ENCODE assay signal across 8 mouse cellular contexts in genomic region chr12:112594989-112595388, GRCm38 (mm10). TPM values are rescaled to one million over a fixed set of nuclear protein-coding genes. Genes with fewer than 3 reads are reported as not detected.
DNase-seq lines count a peak whose midpoint lies in the region; ATAC-seq and TF ChIP-seq lines count a peak whose summit lies in the region.

No protein-coding gene starts in this region.

- H3K4me1 ChIP-seq in hindbrain, embryonic 13.5 days (replicated peaks) = peaks cover 32% of the 10 kb centered on the region
- no peaks in the 10 kb centered on the region for H3K4me1 ChIP-seq in hindbrain, embryonic 11.5 days (replicated peaks; ENCODE audit: control insufficient read depth, insufficient read depth, low read length)
- H3K4me1 ChIP-seq in bone marrow macrophage, adult 2 months (ENCODE audit: control insufficient read depth, insufficient read depth, low read length) = peaks cover 73% of the 10 kb centered on the region
- H3K4me1 ChIP-seq in neural tube, embryonic 13.5 days (replicated peaks) = peaks cover 41% of the 10 kb centered on the region

- no peaks in the 10 kb centered on the region for H3K9me3 ChIP-seq in hindbrain, embryonic 13.5 days
- no peaks in the 10 kb centered on the region for H3K9me3 ChIP-seq in hindbrain, embryonic 11.5 days (ENCODE audit: control insufficient read depth, low read length)
- no peaks in the 10 kb centered on the region for H3K9me3 ChIP-seq in neural tube, embryonic 13.5 days

- TF ChIP-seq POLR2A in bone marrow macrophage, adult 2 months (IDR thresholded peaks at IDR 0.05; ENCODE audit: borderline replicate concordance, low read depth, low read length) = no peak

- H3K9ac ChIP-seq in hindbrain, embryonic 13.5 days = no peak overlapping the region
- H3K9ac ChIP-seq in hindbrain, embryonic 11.5 days (ENCODE audit: low read depth, low read length) = no peak overlapping the region
- no peak overlapping the region for H3K9ac ChIP-seq in neural tube, embryonic 13.5 days

- no peak overlapping the region for H3K4me3 ChIP-seq in hindbrain, embryonic 13.5 days
- no peak overlapping the region for H3K4me3 ChIP-seq in hindbrain, embryonic 11.5 days (ENCODE audit: low read depth, low read length)
- no peak overlapping the region for H3K4me3 ChIP-seq in bone marrow macrophage, adult 2 months (ENCODE audit: insufficient read depth, low read length)
- no peak overlapping the region for H3K4me3 ChIP-seq in neural tube, embryonic 13.5 days

- TF ChIP-seq CTCF in bone marrow macrophage, adult 2 months (IDR thresholded peaks at IDR 0.05; ENCODE audit: low read depth, low read length) = no peak

- 39% methylated on average over 4 of the region's 4 CpGs for WGBS in hindbrain, embryonic 13.5 days
- WGBS in hindbrain, embryonic 11.5 days = 60% methylated on average over 4 of the region's 4 CpGs
- WGBS in neural tube, embryonic 13.5 days = 45% methylated on average over 4 of the region's 4 CpGs

- H3K27ac ChIP-seq in hindbrain, embryonic 13.5 days = 0 out of 2 replicates have a peak overlapping the region, but pooled peaks have one; percentile 2
- no peak overlapping the region for H3K27ac ChIP-seq in hindbrain, embryonic 11.5 days (ENCODE audit: low read depth, low read length)
- H3K27ac ChIP-seq in bone marrow macrophage, adult 2 months (ENCODE audit: insufficient read depth, low read depth, low read length) = peak overlapping the region; percentile 86
- H3K27ac ChIP-seq in neural tube, embryonic 13.5 days (replicated peaks) = peak overlapping the region; percentile 59

- DNase-seq in hindbrain, embryonic 11.5 days (ENCODE audit: low spot score) = no peak
- no peak for DNase-seq in c-Kit-positive CD71-positive TER-119-positive erythroid progenitor cells, embryonic 14.5 days (ENCODE audit: low spot score)
- no peak for DNase-seq in urinary bladder, postnatal 25 days (ENCODE audit: low spot score)

- no peaks in the 10 kb centered on the region for H3K36me3 ChIP-seq in hindbrain, embryonic 13.5 days
- H3K36me3 ChIP-seq in hindbrain, embryonic 11.5 days (ENCODE audit: control insufficient read depth, insufficient read depth, low read length) = no peaks in the 10 kb centered on the region
- no peaks in the 10 kb centered on the region for H3K36me3 ChIP-seq in neural tube, embryonic 13.5 days

- ATAC-seq in hindbrain, embryonic 13.5 days (ENCODE audit: low FRiP score) = no peak
- ATAC-seq in hindbrain, embryonic 11.5 days (ENCODE audit: low FRiP score) = no peak
- ATAC-seq in frontal cortex, adult (ENCODE audit: low TSS enrichment) = peak; percentile 53
- ATAC-seq in neural tube, embryonic 13.5 days (ENCODE audit: low read depth) = no peak
- no peak for ATAC-seq in erythroid progenitor cell, adult 5-6 weeks (replicated peaks; ENCODE audit: low FRiP score, poor library complexity, severe bottlenecking)

- H3K4me2 ChIP-seq in hindbrain, embryonic 13.5 days = no peak overlapping the region
- H3K4me2 ChIP-seq in hindbrain, embryonic 11.5 days (replicated peaks; ENCODE audit: low read depth, low read length) = no peak overlapping the region
- H3K4me2 ChIP-seq in neural tube, embryonic 13.5 days = no peak overlapping the region

- peaks cover 21% of the 10 kb centered on the region for H3K27me3 ChIP-seq in hindbrain, embryonic 13.5 days
- H3K27me3 ChIP-seq in hindbrain, embryonic 11.5 days (ENCODE audit: control insufficient read depth, insufficient read depth, low read length) = no peaks in the 10 kb centered on the region; the same call in 1 of the 2 replicates
- peaks cover 5% of the 10 kb centered on the region for H3K27me3 ChIP-seq in neural tube, embryonic 13.5 days

RNA-seq across cellular contexts. Expression of gene Inf2, which starts 6.4 kb away (rescaled TPM):
- 1.1 and 1.6 TPM in 2 replicates for polyA plus RNA-seq in hindbrain, embryonic 13.5 days (2015; fragmentation: Nextera tagmentation; extraction: Ambion mirVana)
- 1.2 and 1.4 TPM in 2 replicates for polyA plus RNA-seq in hindbrain, embryonic 11.5 days (2014; fragmentation: Nextera tagmentation; extraction: Ambion mirVana)
- polyA plus RNA-seq in bone marrow macrophage, adult 2 months (2012; ENCODE audit: insufficient read depth, insufficient read length, missing spikeins) = 28.0 and 30.8 TPM in 2 replicates
- 1.4 and 1.5 TPM in 2 replicates for polyA plus RNA-seq in neural tube, embryonic 13.5 days (2015; fragmentation: Nextera tagmentation; extraction: Ambion mirVana)
- total RNA-seq in erythroid progenitor cell, adult 5-6 weeks (2015; ENCODE audit: low replicate concordance) = 2.1 and 2.2 TPM in 2 replicates
- 1.0 and 1.5 TPM in 2 replicates for total RNA-seq in erythroid progenitor cell, adult 5-6 weeks (2017; ENCODE audit: low replicate concordance)

RNA-seq across cellular contexts. Expression of gene Adssl1, which starts 24.9 kb away (rescaled TPM):
- polyA plus RNA-seq in hindbrain, embryonic 13.5 days (2015; fragmentation: Nextera tagmentation; extraction: Ambion mirVana) = 3.1 and 3.2 TPM in 2 replicates
- polyA plus RNA-seq in hindbrain, embryonic 11.5 days (2014; fragmentation: Nextera tagmentation; extraction: Ambion mirVana) = 2.1 and 2.6 TPM in 2 replicates
- 33.2 and 38.5 TPM in 2 replicates for polyA plus RNA-seq in bone marrow macrophage, adult 2 months (2012; ENCODE audit: insufficient read depth, insufficient read length, missing spikeins)
- 3.2 and 3.6 TPM in 2 replicates for polyA plus RNA-seq in neural tube, embryonic 13.5 days (2015; fragmentation: Nextera tagmentation; extraction: Ambion mirVana)
- total RNA-seq in erythroid progenitor cell, adult 5-6 weeks (2015; ENCODE audit: low replicate concordance) = 16.8 and 26.3 TPM in 2 replicates
- total RNA-seq in erythroid progenitor cell, adult 5-6 weeks (2017; ENCODE audit: low replicate concordance) = 2.0 and 14.9 TPM in 2 replicates

RNA-seq across cellular contexts. Expression of gene Siva1, which starts 49.5 kb away (rescaled TPM):
- 62.6 and 63.8 TPM in 2 replicates for polyA plus RNA-seq in hindbrain, embryonic 13.5 days (2015; fragmentation: Nextera tagmentation; extraction: Ambion mirVana)
- 178 and 182 TPM in 2 replicates for polyA plus RNA-seq in hindbrain, embryonic 11.5 days (2014; fragmentation: Nextera tagmentation; extraction: Ambion mirVana)
- polyA plus RNA-seq in bone marrow macrophage, adult 2 months (2012; ENCODE audit: insufficient read depth, insufficient read length, missing spikeins) = 34.9 and 52.4 TPM in 2 replicates
- 66.3 and 75.0 TPM in 2 replicates for polyA plus RNA-seq in neural tube, embryonic 13.5 days (2015; fragmentation: Nextera tagmentation; extraction: Ambion mirVana)
- total RNA-seq in erythroid progenitor cell, adult 5-6 weeks (2015; ENCODE audit: low replicate concordance) = 62.0 and 125 TPM in 2 replicates
- 136 and 176 TPM in 2 replicates for total RNA-seq in erythroid progenitor cell, adult 5-6 weeks (2017; ENCODE audit: low replicate concordance)

Comparison
In these comparisons a context has a peak if more than half of its experiments do, and no peak if none do; other contexts are left out.
1. RNA of gene Inf2, which starts 6.4 kb away (polyA plus RNA-seq): 28.0 to 30.8 TPM in bone marrow macrophage, adult 2 months; 1.4 to 1.5 TPM in neural tube, embryonic 13.5 days, 1.2 to 1.4 TPM in hindbrain, embryonic 11.5 days and 1.1 to 1.6 TPM in hindbrain, embryonic 13.5 days; every median in the first group is over 10 times any median in the second.